Mouse (Mus musculus): ENCODE results near the gene Tbc1d1. TPM values are rescaled to one million over a fixed set of nuclear protein-coding genes. Genes with fewer than 3 reads are reported as not detected.
"Not testable (repeated sequence)": the region's sequence is repeated elsewhere in the genome, so short reads cannot be mapped to it uniquely, and the experiment has no call there.

The Tbc1d1 gene
- polyA plus RNA-seq, 1 experiment from 2014 or later, result 38.3 TPM

DNA sequence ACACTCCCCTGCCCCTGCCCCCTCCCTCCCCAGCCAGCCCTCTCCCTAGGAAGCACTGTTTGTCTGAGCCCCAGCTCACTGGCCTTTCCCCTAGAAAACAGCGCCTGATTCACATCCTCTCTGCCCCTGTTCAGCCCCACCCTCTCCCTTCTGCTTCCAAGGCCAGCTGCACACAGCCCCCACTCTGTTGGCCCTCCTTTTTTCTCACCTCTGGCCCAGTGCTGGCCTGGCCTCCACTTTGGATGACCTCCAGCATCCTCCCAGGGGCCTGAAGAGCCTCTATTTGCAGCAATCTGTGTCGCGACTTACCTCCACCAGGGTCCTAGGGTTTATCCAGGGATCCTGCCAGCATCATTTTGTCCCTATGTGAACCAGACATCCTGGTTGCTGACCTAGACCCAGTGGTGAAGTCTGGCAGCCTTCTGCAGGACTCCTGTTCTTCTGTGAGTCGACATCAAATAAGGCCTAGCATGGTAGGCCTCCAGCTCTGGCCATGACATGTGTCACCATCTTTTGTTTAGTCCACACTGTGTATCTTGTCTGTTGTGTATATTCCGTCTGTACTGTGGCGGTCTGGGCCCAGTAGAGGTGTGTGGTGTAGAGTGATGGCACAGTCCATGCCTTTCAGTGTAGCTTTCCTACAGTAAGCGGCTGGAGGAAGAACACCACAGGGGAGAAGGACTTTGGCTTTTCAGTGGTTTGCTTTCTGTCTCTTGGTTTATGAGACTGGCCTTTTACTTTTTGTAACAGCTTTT is 170.5 kb downstream of the Tbc1d1 start:
- Histone ChIP-seq H3K9me3 (no peaks in the 10 kb centered on the region), H3K36me3 (peaks cover 55% of the 10 kb centered on the region), H3K27ac (peak overlapping the region; percentile 31; the same call in 1 of the 2 replicates), H3K4me3 (no peak overlapping the region), H3K4me1 (peaks cover 20% of the 10 kb centered on the region), H3K27me3 (ENCODE audit: insufficient read depth, poor library complexity, severe bottlenecking) (no peaks in the 10 kb centered on the region)
- DNase-seq (ENCODE audit: low spot score), result no peak
- 73% methylated on average over 7 of the region's 7 CpGs for WGBS

DNA sequence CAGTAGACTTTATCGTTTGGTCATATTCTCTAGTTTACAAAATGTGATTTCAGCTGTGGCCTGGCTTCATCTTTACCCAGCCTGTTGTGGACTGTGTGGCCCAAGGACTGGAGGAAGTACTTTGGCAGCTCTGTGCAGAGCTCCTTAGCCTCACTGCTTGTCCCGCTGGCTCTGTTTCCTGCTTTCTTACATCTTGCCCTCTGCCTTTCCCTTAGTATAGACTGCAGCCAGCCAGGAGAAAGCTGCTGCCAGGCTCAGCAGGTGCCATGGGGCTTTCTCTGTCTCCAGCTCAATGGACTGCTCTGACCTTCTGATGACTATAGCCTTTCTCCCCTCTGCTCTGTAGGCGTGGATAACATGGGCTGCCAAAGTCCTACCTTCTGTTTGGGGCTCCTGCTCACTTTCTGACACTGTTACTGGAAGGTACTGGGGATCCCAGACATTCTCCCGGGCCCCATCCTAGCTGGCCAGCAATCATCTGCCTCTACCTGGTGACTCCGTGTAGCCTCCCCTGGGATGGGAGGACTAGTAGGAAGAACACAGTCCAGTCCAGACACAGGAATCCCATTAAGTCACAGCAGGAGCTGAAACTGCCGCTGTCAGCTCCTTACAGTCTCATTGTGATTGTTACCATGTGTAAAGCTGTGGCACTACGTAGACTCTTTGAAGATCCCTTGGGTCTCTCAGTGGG is 171.3 kb downstream of the Tbc1d1 start:
- Histone ChIP-seq H3K36me3 (peaks cover 59% of the 10 kb centered on the region), H3K4me3 (no peak overlapping the region), H3K27ac (no peak overlapping the region), H3K9me3 (no peaks in the 10 kb centered on the region), H3K4me1 (peaks cover 20% of the 10 kb centered on the region), H3K27me3 (ENCODE audit: insufficient read depth, poor library complexity, severe bottlenecking) (no peaks in the 10 kb centered on the region)
- 79% methylated on average over 7 of the region's 7 CpGs for WGBS
- no peak for DNase-seq (ENCODE audit: low spot score)

DNA sequence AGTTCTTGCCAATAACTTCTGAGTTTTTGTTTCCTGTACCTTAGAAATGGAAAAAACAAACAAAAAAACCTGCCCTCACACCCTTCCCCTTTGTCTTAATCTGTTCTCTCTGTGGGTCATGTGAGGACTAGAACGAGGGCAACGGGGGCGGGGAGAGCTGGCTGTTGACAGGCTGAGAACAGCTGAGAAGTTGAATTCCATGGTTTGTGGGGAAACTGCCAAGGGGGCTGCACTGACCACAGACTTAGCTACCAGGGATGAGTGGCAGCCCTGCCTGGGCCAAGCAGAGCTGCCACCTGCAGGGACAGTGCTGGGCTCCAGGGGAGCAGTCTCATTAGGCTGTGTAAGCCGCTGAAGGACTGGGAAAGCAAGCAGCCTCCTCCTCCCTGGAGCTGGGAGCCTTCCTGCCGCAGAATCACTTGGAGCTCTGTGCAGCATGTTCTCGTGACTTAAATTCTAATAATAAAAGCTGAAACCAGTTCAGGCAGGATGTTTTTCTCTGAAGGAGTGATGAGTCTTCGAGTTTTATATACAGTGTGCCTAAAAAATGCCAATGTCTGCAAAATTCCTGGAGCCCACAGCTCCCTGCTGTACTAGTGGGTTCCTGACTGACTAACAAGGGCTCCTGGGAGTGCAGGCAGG is 180.8 kb downstream of the Tbc1d1 start:
- DNase-seq (ENCODE audit: low spot score), result no peak
- Histone ChIP-seq H3K4me3 (no peak overlapping the region), H3K9me3 (no peaks in the 10 kb centered on the region), H3K27me3 (ENCODE audit: insufficient read depth, poor library complexity, severe bottlenecking) (no peaks in the 10 kb centered on the region), H3K4me1 (peaks cover 17% of the 10 kb centered on the region), H3K27ac (peak overlapping the region; percentile 49), H3K36me3 (peaks cover 44% of the 10 kb centered on the region)
- 34% methylated on average over 7 of the region's 7 CpGs for WGBS

DNA sequence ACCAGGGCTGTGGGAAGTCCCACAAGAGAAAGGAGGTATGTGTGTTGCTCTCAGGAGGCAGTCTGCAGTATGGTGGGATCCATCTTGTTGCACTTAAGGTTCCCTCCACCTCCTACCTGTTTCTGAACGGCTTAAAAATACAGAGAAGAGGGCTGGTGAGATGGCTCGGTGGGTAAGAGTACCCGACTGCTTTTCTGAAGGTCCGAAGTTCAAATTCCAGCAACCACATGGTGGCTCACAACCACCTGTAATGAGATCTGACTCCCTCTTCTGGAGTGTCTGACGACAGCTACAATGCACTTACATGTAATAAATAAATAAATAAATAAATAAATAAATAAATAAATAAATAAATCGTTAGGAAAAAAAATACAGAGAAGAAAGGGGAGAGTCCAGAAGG is 182.7 kb downstream of the Tbc1d1 start:
- not testable (repeated sequence) for H3K4me3 ChIP-seq; DNase-seq (ENCODE audit: low spot score); H3K27me3 ChIP-seq (ENCODE audit: insufficient read depth, poor library complexity, severe bottlenecking); H3K27ac ChIP-seq; H3K9me3 ChIP-seq
- peaks cover 40% of the 10 kb centered on the region for H3K36me3 ChIP-seq
- 86% methylated on average over 6 of the region's 6 CpGs for WGBS
- H3K4me1 ChIP-seq, result peaks cover 23% of the 10 kb centered on the region

DNA sequence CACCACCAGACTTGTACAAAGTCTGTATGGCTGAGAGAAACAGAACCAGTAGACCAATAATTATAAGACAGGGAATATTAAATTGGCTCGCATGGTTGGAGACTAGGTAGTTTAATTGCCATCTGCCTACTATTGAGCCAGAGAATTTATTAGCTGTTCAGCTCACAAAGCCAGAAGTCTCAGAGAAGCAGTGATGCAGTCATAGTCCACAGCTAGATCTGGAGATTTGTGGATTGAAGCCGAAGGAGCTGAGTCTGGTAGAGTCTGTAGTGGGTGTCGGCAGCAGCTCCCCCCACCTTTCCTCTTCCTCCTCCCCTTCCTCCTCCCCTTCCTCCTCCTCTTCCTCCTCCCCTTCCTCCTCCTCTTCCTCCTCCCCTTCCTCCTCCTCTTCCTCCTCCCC is 184.3 kb downstream of the Tbc1d1 start:
- H3K36me3 ChIP-seq, result peaks cover 39% of the 10 kb centered on the region
- H3K27ac ChIP-seq, result no peak overlapping the region
- no peak for DNase-seq (ENCODE audit: low spot score)
- H3K9me3 ChIP-seq, result no peaks in the 10 kb centered on the region
- H3K4me3 ChIP-seq, result no peak overlapping the region
- peaks cover 37% of the 10 kb centered on the region for H3K4me1 ChIP-seq
- WGBS, result 76% methylated on average over 3 of the region's 3 CpGs
- no peaks in the 10 kb centered on the region for H3K27me3 ChIP-seq (ENCODE audit: insufficient read depth, poor library complexity, severe bottlenecking)

DNA sequence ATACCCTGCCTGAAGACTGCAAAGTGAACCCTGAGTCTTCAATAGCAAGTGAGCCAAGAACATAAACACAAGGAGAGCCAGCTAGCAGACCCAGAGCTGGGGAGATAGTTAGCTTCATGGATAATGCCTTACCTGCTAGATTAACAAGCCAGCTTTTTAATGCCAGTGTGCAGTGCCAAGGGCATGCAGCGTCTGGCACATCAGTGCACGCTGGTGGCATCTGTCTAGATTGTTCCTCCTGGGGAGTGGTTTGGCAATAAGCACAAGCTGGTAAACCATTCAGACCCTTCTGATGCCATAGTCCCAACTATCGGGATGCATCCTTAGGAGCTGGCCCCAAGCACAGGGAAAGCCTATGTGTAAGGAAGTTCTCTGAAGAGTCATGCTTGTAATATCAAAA is 185.6 kb downstream of the Tbc1d1 start:
- no peak for DNase-seq (ENCODE audit: low spot score)
- Histone ChIP-seq H3K9me3 (no peaks in the 10 kb centered on the region), H3K4me3 (no peak overlapping the region), H3K4me1 (peaks cover 44% of the 10 kb centered on the region), H3K27me3 (ENCODE audit: insufficient read depth, poor library complexity, severe bottlenecking) (no peaks in the 10 kb centered on the region), H3K36me3 (peaks cover 44% of the 10 kb centered on the region), H3K27ac (no peak overlapping the region)
- 90% methylated on average over 3 of the region's 3 CpGs for WGBS

DNA sequence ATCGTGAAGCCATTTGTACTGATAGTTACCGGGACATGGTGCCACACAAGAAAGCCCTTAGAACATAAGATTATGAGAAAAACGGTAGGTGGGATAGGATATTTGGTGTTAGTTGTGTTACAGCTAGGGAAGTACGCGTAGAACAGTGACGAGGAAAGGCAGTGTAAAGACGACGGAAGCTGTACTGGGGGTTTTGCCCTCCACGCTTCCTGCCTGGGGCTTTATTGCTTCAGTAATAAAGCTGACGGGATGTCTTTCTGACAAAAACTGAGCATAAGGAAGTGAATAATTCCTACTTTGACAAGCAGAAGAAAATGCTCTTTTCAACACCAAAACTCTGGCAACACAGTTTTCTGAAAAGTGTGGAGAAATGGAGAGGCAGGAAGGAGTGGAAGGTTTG is 186.0 kb downstream of the Tbc1d1 start:
- H3K4me1 ChIP-seq, result peaks cover 40% of the 10 kb centered on the region
- WGBS, result 89% methylated on average over 10 of the region's 10 CpGs
- H3K36me3 ChIP-seq, result peaks cover 44% of the 10 kb centered on the region
- DNase-seq (ENCODE audit: low spot score), result no peak
- H3K27me3 ChIP-seq (ENCODE audit: insufficient read depth, poor library complexity, severe bottlenecking), result no peaks in the 10 kb centered on the region
- H3K4me3 ChIP-seq, result no peak overlapping the region
- no peaks in the 10 kb centered on the region for H3K9me3 ChIP-seq
- no peak overlapping the region for H3K27ac ChIP-seq

DNA sequence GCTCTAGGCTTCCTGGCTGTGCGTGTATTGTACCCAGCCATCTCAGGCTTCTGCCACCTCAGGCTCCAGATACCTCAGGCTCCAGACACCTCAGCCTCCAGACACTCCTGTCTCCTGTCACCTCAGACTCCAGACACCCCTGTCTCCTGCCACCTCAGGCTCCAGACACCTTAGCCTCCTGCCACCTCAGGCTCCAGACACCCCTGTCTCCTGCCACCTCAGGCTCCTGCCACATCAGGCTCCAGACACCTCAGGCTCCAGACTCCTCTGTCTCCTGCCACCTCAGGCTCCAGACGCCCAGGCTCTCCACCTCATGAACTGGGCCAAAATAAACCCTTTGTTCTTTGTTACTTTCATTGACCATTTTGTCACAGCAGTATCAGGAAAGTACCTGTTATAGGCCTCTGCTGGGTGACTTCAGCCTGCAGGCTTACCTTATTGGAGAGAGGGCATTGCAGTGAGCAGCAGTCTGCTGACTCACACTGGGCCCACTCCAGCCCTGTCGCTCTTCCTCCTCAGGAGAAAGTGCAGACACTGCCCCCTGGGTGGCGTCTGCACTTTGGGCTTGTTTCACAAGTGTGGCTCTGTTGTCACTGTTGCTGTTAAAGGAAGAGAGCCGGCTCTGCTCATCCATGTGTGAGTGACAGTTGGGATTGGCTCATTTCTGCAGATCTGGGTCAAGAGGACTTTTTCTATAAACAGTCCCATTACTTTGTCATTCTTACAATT is 188.0 kb downstream of the Tbc1d1 start:
- H3K27ac ChIP-seq, result peak overlapping the region; percentile 49; the same call in 1 of the 2 replicates
- no peaks in the 10 kb centered on the region for H3K27me3 ChIP-seq (ENCODE audit: insufficient read depth, poor library complexity, severe bottlenecking)
- WGBS, result 35% methylated on average over 5 of the region's 5 CpGs
- no peak overlapping the region for H3K4me3 ChIP-seq
- DNase-seq (ENCODE audit: low spot score), result peak; percentile 82
- H3K9me3 ChIP-seq, result no peaks in the 10 kb centered on the region
- H3K4me1 ChIP-seq, result peaks cover 33% of the 10 kb centered on the region
- peaks cover 54% of the 10 kb centered on the region for H3K36me3 ChIP-seq

DNA sequence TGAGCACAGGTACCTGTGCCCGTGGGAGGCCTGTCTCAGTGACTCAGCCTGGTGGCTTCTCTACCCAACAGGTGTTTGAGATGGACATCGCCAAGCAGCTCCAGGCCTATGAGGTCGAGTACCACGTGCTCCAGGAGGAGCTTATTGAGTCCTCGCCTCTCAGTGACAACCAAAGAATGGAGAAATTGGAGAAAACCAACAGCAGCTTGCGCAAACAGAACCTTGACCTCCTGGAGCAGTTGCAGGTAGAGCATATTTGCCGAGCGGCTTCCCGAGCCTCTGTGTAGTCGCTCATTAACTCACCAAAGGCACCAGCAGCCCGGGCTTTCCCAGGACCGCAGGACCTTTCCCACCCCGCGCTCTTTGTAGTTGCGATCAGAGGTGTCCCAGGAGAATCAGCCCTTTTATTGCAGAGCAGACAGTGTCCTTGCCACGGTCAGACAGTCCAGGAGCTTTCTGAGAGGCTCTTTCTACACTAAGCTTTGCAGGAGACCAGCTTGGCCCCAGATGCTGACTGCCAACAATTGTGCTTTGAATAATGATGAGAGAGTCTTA is 189.2 kb downstream of the Tbc1d1 start:
- 84% methylated on average over 16 of the region's 16 CpGs for WGBS
- H3K4me3 ChIP-seq, result no peak overlapping the region; the same call in 1 of the 2 replicates
- no peaks in the 10 kb centered on the region for H3K27me3 ChIP-seq (ENCODE audit: insufficient read depth, poor library complexity, severe bottlenecking)
- H3K36me3 ChIP-seq, result peaks cover 61% of the 10 kb centered on the region
- H3K27ac ChIP-seq, result 0 out of 2 replicates have a peak overlapping the region, but pooled peaks have one; percentile 43
- DNase-seq (ENCODE audit: low spot score), result no peak
- no peaks in the 10 kb centered on the region for H3K9me3 ChIP-seq
- peaks cover 33% of the 10 kb centered on the region for H3K4me1 ChIP-seq

DNA sequence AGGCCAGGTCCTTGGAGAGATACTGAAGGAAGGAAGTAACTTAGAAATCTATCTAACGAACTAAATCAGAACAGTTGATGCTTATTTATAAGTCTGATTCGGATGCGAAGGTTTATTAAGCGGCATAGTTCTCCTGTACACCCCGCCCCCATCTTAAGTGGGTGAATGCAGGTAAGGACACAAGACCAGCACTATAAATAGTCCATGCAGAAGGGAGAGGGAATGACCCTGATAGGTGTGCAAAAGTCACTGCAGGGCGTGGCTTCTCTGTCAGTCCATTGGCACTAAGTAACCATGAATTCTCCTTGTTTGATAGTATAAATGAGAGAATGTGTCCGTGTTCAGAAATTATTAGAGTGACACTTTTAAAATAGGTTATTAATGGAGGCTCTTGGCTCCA is 189.7 kb downstream of the Tbc1d1 start:
- peaks cover 66% of the 10 kb centered on the region for H3K36me3 ChIP-seq
- DNase-seq (ENCODE audit: low spot score), result no peak
- H3K9me3 ChIP-seq, result no peaks in the 10 kb centered on the region
- H3K27ac ChIP-seq, result peak overlapping the region; percentile 59; the same call in 1 of the 2 replicates
- WGBS, result 85% methylated on average over 7 of the region's 7 CpGs
- H3K27me3 ChIP-seq (ENCODE audit: insufficient read depth, poor library complexity, severe bottlenecking), result no peaks in the 10 kb centered on the region
- peaks cover 33% of the 10 kb centered on the region for H3K4me1 ChIP-seq
- H3K4me3 ChIP-seq, result no peak overlapping the region

DNA sequence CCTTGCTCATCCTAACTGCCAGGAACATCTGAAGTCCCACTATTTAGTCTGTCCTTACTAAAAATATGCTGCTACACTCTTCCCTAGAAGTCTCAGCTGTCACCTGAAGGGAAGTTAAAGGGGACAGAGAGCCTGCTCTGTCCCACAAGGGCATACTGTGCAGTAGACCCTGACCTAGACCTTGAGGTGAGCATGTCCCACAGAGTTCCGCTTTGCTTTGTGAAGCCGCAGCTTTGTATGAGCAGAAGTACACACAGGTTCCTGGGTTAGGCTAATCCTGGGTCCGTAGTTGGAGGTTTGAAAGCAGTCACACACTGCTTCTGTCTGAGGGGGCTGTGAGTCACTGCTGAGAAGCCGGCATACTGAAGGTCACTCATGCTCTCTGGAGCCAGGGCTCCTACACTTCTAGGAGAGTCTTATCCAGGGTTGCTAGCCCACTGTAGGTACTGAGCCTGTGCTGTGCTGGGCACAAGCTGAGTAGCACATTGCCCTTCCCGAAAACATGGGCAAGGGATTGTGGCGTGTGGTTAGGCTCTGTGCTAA is 190.3 kb downstream of the Tbc1d1 start:
- Histone ChIP-seq H3K27me3 (ENCODE audit: insufficient read depth, poor library complexity, severe bottlenecking) (no peaks in the 10 kb centered on the region), H3K9me3 (no peaks in the 10 kb centered on the region), H3K27ac (peak overlapping the region; percentile 59), H3K4me3 (no peak overlapping the region), H3K4me1 (peaks cover 33% of the 10 kb centered on the region), H3K36me3 (peaks cover 68% of the 10 kb centered on the region)
- WGBS, result 79% methylated on average over 6 of the region's 6 CpGs
- DNase-seq (ENCODE audit: low spot score), result no peak

DNA sequence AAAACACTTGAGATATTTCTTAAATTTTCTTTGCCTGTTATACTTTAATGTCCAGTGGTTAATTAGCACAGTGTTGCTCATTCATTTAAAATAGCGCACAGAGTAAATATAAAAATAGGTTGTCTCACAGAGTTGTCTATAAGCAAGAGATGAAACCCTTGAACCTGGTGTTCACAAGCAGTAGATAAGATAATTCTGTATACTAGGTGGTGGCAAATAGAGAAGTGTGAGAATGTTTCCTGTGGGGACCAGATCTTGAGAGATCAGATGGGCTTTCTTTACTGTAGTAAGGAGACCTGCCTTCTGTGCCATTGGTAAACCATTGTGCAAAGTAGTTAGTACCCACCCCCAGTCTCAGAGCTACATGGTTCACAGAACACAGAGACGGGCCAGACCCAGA is 192.1 kb downstream of the Tbc1d1 start:
- H3K36me3 ChIP-seq, result peaks cover 57% of the 10 kb centered on the region
- 89% methylated on average over 2 of the region's 2 CpGs for WGBS

More for the DNA sequence above, 192.1 kb downstream of the Tbc1d1 start:
- Histone ChIP-seq H3K27me3 (ENCODE audit: insufficient read depth, poor library complexity, severe bottlenecking) (no peaks in the 10 kb centered on the region), H3K4me1 (peaks cover 31% of the 10 kb centered on the region), H3K9me3 (no peaks in the 10 kb centered on the region), H3K4me3 (no peak overlapping the region), H3K27ac (no peak overlapping the region)
- no peak for DNase-seq (ENCODE audit: low spot score)

All from heart, embryonic 10.5 days (tissue).